Mouse (Mus musculus) right cerebral cortex, adult 18-20 months (tissue): ENCODE measurements at regions not wholly inside any gene's neighbourhood (a gene's known extent, or its start where the extent isn't known, plus 50 kb on each side); places are given as distances from the start of the nearest gene placed in this dataset.

Source experiments
- DNase-seq: peaks from one replicate; pipeline ENCODE4 v3.0.0; 2022; ENCODE audit warnings: mixed read lengths

GRCm38 (mm10) chr3:83553858-83554257, 212.3 kb upstream of the Sfrp2 start:
- DNase-seq = no peak

- DNase-seq = no peak
Observed at GRCm38 (mm10) chr3:83556788-83557515, 209.2 kb upstream of the Sfrp2 start.

DNA sequence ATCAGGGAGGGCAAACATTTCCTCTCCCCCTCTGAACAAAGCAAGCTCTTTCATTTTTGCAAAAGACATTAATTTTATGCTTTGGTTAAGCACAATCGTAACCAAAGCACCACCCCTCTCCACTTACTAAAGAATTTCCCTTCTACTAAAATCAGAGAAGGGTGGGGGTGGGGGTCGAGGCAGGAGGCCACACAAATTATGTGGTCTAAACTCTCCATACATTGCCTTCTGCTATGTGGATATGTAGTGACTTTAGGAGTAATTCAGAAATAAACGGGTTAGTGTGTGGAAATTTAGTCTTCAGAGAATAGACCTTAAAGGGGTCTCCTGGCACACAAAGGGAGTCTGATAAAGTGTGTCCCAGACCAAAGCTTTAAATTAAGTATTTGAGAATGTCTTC, 204.1 kb upstream of the Sfrp2 start:
- DNase-seq = no peak

DNA sequence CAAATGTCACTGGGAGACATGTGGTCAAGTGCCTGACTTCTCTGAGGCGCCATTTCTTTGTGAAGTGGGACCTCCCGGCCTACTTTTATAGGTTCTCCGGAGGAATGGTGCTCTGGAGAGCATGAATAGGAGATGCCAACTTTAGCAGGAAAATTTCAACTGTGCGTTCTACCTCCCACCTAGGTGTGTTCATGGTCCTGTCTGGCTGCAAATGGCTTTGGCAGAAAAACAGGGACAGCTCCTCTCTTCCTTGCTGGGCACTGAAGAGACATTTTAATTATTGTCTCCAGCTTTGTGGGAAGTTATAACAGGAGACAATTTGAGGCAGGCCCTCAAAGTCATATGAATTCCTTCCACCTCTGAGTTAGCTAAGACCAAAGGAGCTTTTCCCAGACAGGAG, 190.6 kb upstream of the Sfrp2 start:
- DNase-seq = no peak

- peak; percentile 2 for DNase-seq
Observed at GRCm38 (mm10) chr3:83576155-83576554, 190.0 kb upstream of the Sfrp2 start.

- DNase-seq = no peak
Observed at GRCm38 (mm10) chr3:83580766-83581165, 185.4 kb upstream of the Sfrp2 start.

DNA sequence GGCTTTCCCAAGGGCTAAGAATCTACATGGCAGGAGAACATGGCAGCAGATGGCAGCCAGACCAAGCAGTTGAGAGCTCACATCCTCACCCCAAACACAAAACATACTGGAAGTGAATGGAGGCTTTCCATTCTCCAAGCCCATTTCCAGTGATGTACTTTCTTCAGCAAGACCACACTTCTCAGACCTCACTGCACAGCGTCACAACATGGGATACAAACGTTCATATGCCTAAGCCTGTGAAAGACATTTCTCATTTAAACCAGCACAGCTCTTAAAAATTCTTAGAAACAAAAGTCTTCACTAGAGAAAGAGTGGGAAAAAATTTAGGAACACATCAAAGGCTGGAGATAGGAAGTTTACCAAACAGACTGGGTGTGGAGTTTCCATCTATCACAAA, 183.9 kb upstream of the Sfrp2 start:
- DNase-seq = no peak

DNA sequence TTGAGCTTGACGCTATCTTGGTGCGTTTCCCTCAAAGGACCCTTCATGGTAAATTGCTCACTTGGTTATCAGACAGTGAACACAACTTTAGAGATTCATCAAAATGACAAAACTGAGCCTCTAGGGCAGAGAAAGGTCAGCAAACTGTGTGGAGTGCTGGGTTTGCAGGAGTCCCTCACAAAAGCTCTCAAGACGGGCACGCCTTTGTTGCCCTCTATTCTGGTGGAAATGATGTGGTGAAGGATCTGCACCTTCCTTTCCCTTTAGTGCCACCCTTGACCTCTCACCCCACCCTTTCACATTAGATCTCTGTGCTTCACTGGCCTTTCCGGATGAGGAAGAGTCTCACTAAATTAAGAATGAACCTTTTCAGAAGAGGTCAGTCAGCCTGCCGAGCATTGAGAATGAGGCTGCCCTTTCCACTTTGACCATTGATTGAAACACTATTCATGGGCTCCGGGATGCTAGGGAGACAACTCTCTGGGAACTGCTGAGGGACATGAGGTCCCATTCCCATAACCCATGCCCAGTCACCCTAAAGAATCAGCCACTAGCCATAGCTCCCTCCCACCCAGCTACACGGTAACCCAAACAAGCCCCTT, 182.9 kb upstream of the Sfrp2 start:
- no peak for DNase-seq

DNA sequence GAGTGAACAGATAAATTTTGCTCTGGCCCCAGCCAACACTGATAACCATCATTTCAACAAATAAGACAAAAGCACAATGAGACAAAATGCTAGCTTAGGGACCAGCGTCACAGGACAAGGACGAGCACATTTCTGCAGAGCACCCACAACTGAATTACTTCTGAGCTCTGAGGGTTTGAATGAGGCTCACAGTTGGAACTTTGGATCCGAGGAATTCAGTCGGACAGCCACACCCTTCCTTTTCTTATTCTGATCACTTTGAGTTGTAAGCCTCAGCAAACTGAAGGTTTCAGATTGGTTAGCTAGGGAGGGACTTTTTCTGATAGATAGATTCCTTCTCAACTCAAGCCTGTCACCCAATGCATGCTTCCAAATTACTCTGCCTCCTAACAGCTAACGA, 180.0 kb upstream of the Sfrp2 start:
- DNase-seq = no peak

GRCm38 (mm10) chr3:83586551-83586950, 179.6 kb upstream of the Sfrp2 start:
- no peak for DNase-seq

GRCm38 (mm10) chr3:83589127-83589526, 177.0 kb upstream of the Sfrp2 start:
- DNase-seq = no peak

- DNase-seq = no peak
Observed at GRCm38 (mm10) chr3:83591206-83591605, 174.9 kb upstream of the Sfrp2 start.

DNA sequence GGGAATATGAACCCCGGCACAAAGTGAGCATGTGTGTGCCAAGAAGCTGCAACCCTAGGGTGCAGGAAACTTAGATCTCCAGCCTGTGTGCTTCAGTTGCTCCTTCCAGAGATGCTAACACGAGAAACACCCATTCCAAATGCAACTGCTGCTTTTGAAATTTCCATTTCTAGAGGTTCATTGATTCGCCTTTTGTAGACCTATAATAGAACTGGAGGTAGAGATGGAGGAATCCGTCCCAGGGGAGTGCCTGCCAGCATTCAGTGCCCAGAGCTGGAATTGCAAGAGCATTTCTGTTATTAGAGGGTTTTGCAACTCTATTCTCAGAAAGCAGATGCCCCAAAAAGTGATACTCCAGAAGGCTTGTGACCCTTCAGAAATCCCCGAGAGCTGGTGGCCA, 172.8 kb upstream of the Sfrp2 start:
- no peak for DNase-seq

GRCm38 (mm10) chr3:83601506-83601905, 164.6 kb upstream of the Sfrp2 start:
- DNase-seq = no peak

DNA sequence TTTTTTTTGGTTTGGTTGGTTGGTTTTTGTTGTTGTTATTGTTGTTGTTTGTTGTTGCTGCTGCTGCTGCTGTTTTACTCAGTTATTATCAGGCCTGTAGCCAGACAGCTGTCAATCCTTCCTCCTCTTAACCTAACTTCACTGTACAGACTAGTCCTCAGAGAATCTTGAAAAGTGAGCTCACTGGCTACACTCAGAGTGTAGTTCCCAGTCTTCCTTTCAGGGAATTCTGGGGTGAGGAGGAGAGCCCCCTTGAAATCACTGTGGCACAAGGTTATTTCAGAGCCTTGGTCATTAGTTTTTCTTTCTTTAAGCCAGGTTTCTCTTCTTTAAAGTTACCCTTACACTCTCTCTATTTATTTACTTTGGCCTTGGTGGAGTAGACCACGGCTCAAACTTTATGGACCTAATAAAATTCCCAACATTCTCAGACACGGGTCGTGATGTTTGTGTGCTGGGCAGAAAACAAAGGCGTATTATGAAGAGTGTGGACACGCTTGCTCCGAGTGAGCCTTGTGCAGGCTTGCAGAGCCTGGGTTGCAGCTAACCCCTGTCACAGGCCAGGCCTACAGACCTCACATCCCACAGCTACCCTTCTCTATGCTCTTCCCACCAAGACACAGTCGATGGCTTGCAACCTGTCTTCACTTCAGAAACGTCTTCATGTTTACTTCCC, 156.9 kb upstream of the Sfrp2 start:
- no peak for DNase-seq

DNA sequence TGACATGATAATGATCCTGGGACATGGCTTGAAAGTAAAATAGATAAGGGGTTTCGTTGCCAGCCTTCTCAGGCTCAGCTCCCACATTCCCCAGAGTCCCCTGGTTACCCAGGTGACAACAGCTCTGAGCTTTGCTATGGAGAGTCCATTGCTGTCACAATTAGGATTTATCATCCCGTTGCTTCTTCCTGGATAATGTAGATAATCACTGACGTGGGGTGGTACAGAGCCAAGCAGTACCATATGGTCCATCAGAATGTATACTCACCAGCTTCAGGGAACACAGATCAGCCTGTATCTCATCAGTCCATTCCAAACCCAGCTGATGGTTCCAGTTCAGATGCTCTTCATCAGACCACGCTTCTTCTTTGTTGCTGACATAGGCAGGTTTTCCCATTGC, 145.7 kb upstream of the Sfrp2 start:
- DNase-seq = no peak

- DNase-seq = no peak
Observed at GRCm38 (mm10) chr3:83633032-83633431, 133.1 kb upstream of the Sfrp2 start.

- DNase-seq = no peak
Observed at GRCm38 (mm10) chr3:83640433-83640832, 125.7 kb upstream of the Sfrp2 start.

- no peak for DNase-seq
Observed at GRCm38 (mm10) chr3:83663716-83664115, 102.4 kb upstream of the Sfrp2 start.

DNA sequence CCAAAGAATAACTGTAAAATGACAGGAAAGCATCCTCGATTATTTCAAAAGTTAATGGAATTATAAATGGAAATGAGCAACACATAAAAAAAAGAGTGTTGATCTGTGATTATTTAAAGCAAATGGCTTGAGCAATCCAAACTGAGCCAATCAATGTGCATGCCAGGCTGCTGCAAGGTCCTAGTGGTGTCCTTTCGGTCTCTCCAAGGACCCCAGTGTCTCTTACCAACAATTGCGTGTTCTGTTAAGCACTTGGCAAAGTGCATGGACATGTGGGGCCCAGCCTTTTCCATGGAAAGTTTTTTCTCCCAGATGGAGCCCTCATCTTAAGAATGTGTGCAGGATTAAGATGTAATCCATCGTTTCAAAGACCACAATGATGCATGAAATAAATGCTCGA, 90.0 kb upstream of the Sfrp2 start:
- DNase-seq = no peak

GRCm38 (mm10) chr3:83686611-83687010, 79.5 kb upstream of the Sfrp2 start:
- no peak for DNase-seq

- no peak for DNase-seq
Observed at GRCm38 (mm10) chr3:83687503-83687902, 78.6 kb upstream of the Sfrp2 start.

DNA sequence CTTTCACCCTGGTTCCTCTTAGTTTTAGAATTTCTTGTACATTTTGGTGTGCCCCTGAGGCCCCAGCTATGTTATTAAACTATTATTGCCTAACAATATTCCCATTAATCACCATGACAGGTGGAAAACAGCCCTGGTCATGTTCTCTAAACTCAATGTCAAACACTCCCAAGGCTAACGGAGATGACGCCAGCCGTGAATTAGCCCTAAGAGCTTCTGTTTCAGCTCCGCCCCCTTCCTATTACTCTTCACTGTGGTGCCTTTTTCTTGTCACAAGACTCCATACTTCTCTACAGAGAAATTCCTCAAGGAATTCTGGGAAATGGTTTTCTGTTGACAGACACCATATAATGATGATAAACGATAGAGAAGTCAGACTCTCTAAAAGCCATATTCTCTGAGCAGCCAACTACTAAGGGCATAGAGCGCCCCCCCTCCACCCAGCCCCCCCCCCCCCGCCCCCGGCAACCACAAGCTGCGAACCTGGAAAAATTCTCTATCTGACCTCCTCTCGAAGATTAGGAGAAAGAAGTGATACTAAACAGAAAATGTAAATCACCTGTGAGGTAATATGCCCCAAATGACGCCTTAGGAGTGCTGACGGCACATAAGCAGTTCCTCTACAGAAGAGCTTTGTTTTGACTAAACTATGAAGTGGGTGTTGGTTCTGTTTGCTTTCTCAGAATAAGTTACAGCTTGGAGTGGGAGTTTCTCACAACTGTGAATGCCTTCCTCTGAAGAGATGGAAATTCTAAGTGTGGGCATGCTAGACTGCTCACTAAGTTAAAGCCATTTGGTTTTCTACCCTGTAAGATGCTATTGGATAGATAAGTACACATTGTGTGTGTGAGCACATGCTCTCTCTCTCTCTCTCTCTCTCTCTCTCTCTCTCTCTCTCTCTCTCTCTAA, 76.8 kb upstream of the Sfrp2 start:
- peak; percentile 15 for DNase-seq
